Mouse (Mus musculus) limb, embryonic 11.5 days (tissue): ENCODE results near the gene Alkbh3. TPM values are rescaled to one million over a fixed set of nuclear protein-coding genes. Genes with fewer than 3 reads are reported as not detected.

Experiments
- polyA plus RNA-seq: library from polyadenylated mRNA; unstranded; fragments of >200 nt; fragmentation: Nextera tagmentation; extraction: Ambion mirVana; gene quantifications from 2 replicates; pipeline ENCODE4 v1.2.1, GENCODE M21; 2014

The Alkbh3 gene
- polyA plus RNA-seq, 1 experiment from 2014 or later = 58.2 TPM

Other genes with a start within 250 kb of the Alkbh3 start
- 69.8 and 75.1 TPM in 2 replicates for gene Ext2, start 188.2 kb downstream of the Alkbh3 start, polyA plus RNA-seq
- 9.0 and 10.4 TPM in 2 replicates for gene Accs, start 160.9 kb downstream of the Alkbh3 start, polyA plus RNA-seq
- not detected in 2 replicates for gene Accsl, start 141.7 kb downstream of the Alkbh3 start, polyA plus RNA-seq
- 0.67 and 1.1 TPM in 2 replicates for gene Gm13889, start 53.6 kb downstream of the Alkbh3 start, polyA plus RNA-seq
- gene Gm27027, start 14.5 kb downstream of the Alkbh3 start, polyA plus RNA-seq = not detected in 2 replicates
- gene Hsd17b12, start 147.2 kb upstream of the Alkbh3 start, polyA plus RNA-seq = 114 TPM in 2 replicates